Mouse (Mus musculus): ENCODE results near the gene Adamts18.

Gene Adamts18

DNA sequence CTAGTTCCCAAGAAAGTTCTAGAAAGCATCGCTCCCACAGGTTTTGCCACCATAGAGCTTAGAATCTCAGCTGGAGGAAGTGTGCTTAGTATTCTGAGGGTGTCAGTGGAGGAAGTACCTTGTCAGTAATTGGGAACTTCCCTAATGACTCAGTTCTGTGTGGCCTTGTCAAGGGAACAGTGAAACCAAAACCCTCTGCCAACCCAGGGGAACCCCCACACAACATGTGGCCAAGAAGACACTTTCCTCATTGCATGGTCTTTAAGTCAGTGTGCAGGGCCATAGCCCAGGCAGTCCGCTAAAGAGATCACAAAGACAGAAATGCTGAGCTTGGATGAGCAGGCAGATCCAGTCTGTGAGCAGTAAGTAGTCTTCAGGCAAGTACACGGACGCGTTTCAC is 192.4 kb downstream of the Adamts18 start:
- DNase-seq = no peak

DNA sequence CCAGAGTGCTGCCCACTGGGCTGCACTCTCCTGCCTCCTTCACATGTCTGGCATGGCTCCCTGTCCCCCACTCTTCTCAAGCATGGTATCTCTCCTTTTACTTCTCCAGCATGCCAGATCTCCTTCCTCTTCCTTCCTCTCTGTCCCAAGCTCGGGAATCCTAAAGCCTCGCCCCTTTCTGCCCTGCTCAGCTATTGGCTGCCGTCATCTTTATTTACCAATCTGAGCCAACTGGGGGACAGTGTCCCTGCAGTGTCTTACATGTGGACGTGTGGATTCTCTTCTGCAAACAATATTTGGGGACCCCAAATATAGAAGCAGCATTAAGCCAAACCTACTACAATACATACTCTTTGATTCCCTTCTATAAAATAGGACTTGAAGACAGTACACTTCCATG is 195.4 kb downstream of the Adamts18 start:
- no peak for DNase-seq

DNA sequence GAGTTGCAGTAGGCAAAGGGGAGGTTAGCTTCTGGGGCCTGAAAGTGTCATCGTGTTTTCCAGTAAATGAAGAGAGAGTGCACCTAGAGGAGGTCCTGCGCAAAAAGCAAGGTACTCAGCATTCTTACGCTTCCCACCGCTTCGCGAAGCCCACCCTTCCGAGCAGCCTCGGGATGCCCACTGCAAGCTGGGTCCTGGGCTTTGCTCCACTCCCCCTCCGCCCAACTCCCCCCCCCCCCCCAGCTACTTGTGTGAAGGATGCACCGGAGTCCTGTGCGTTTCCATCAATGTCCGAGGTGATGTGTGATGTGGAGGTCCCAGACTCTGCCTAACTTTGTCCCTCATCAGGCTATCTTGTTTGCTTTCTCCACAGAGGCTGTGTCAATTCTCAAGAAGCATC is 196.1 kb downstream of the Adamts18 start:
- DNase-seq = no peak

Measured in kidney, adult 9 months (tissue).